Mouse (Mus musculus): ENCODE data around the gene Prss8. TPM values are rescaled to one million over a fixed set of nuclear protein-coding genes. Genes with fewer than 3 reads are reported as not detected.
A peak's percentile ranks its signal among the peaks of the same experiment; 100 is the strongest.
"Not testable (repeated sequence)": the region's sequence is repeated elsewhere in the genome, so short reads cannot be mapped to it uniquely, and the experiment has no call there.

Gene Prss8
- 1.6 and 2.1 TPM in 2 replicates for polyA plus RNA-seq (2016; fragmentation: Nextera tagmentation; extraction: Ambion mirVana)

DNA sequence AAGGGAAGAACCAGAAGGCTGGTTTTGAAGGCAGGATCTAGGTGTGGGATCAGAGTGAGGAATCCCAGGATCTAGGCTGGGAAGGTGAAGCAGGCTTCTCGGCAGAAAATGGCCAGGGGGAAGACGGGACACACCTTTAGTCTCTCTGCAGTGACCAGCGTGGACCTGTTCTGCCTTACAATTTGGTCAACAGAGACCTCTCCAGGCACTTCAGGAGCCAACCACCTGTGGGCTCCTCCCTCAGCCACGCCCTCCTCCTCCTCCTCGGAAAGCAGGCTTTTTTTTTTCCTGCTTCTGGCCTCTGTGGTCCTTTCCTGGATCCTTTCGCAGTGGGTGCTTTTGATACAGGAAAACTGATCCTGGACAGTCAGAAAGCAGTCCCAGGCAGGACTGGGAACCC lies at the start of gene Prss8:
Prss8 (minus strand) TSS at position 182 of the 400 bp plus-strand sequence.
- no peak within 1 kb of the TSS; the same call in 1 of the 2 replicates for H3K27ac ChIP-seq (replicated peaks)
- H3K9me3 ChIP-seq (replicated peaks) = no peaks in the 10 kb centered on the region
- H3K36me3 ChIP-seq = peaks cover 31% of the 10 kb centered on the region
- peaks cover 36% of the 10 kb centered on the region for H3K27me3 ChIP-seq (ENCODE audit: low read depth, poor library complexity, severe bottlenecking)
- H3K4me1 ChIP-seq = peaks cover 50% of the 10 kb centered on the region
- no peak for DNase-seq (ENCODE audit: low spot score)
- 12% methylated on average over 6 of the region's 6 CpGs for WGBS
- peak within 1 kb of the TSS; percentile 34 for H3K4me3 ChIP-seq

DNA sequence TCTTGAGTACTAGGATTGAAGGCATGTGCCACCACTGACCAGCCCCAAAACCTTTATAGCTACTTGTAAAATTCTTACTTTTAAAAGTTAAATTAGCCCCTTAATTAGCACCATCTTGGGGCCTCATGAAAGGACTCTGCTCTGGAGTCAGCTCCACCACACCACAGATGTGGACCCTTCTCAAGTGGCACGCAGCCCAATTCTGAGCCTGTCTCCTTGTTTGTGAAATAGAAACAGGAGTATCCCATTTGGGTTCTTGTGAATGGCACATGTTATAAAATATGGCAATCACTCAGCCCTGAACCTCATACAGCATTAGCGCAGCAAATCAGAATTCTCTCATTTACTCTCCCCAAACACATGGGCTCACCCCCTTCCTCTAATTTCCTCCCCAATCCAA lies 49.0 kb upstream of the Prss8 start:
- 94% methylated on average over 2 of the region's 2 CpGs for WGBS
- no peak overlapping the region for H3K4me3 ChIP-seq
- H3K27me3 ChIP-seq (ENCODE audit: low read depth, poor library complexity, severe bottlenecking) = no peaks in the 10 kb centered on the region
- H3K36me3 ChIP-seq = peaks cover 100% of the 10 kb centered on the region
- H3K9me3 ChIP-seq (replicated peaks) = no peaks in the 10 kb centered on the region
- no peaks in the 10 kb centered on the region for H3K4me1 ChIP-seq
- no peak for DNase-seq (ENCODE audit: low spot score)
- no peak overlapping the region for H3K27ac ChIP-seq (replicated peaks)

DNA sequence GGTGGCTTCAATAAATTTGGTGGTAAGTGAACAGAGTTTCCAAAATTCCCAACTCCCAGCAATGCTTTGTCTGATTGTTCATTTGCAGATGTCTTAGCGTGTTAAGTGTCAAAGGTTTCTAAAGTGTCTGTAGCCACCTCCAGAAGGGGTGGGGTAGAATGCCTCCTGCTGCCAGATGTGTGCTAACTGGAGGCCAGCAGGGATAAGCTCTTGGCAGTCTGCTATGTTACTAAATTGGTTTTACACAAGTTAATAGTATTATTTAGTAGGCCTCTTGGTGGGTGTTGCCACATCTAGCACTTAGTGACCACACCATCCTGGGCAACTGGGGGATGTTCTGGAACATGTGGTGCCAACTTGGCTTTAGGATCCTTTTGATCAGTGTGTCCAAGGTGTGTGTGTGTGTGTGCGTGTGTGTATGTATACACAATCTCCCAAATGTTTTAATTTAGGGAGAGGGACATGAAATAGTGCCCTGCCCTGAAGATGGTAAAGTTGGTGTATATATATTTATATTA lies 44.6 kb upstream of the Prss8 start:
- Histone ChIP-seq H3K4me1 (peaks cover 9% of the 10 kb centered on the region), H3K36me3 (peaks cover 100% of the 10 kb centered on the region), H3K4me3 (no peak overlapping the region), H3K27me3 (ENCODE audit: low read depth, poor library complexity, severe bottlenecking) (no peaks in the 10 kb centered on the region), H3K9me3 (replicated peaks) (no peaks in the 10 kb centered on the region), H3K27ac (replicated peaks) (no peak overlapping the region)
- WGBS = 93% methylated on average over 2 of the region's 2 CpGs
- no peak for DNase-seq (ENCODE audit: low spot score)

DNA sequence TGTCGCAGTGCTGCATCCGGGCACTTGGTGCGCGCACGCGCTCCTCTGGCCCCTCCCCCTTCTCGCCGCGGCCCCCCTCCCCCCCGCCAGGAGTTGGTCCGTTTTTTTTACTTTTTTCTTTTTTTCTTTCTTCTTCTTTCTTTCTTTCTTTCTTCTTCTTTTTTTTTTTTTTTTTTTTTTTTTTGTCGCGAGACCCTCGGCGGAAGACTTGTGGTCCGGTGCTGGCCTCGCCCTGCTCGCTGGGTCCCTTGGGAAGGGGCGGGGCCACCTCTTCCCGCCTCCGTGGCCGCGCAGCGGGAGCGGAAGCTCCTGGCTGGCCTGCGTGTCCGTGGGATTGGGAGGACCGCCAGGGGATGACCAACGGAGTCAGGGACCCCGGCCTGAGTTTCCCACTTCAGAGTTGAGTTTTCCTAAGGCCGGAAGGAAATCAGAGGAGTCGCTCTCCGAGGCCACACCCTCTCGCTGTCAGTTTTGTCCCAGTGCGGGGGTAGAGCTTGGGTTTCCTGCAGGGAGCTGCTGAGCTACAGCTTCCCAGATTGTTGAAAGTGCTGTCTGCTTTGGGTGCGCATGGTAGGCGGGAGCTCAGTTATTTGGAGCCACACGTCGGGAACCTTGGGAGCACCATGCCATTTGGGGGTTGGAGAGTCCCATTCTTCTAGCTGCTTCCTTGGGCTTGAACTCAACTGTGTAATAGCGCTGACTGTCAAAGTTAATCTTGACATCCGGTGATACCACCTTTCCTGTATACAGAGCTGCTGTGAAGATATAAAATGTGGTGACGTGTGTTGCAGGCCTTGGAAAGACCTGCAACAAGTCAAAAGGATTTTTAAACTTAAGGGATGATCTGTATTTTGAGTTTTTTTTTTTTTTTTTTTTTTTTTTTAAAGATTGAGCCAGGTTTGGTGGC lies 38.3 kb upstream of the Prss8 start:
- Histone ChIP-seq H3K4me1 (peaks cover 23% of the 10 kb centered on the region), H3K4me3 (peak overlapping the region; percentile 96), H3K27ac (replicated peaks) (peak overlapping the region; percentile 100), H3K9me3 (replicated peaks) (no peaks in the 10 kb centered on the region), H3K36me3 (peaks cover 43% of the 10 kb centered on the region), H3K27me3 (ENCODE audit: low read depth, poor library complexity, severe bottlenecking) (no peaks in the 10 kb centered on the region)
- DNase-seq (ENCODE audit: low spot score) = peak; percentile 80
- WGBS = under 1% methylated on average over 42 of the region's 42 CpGs

DNA sequence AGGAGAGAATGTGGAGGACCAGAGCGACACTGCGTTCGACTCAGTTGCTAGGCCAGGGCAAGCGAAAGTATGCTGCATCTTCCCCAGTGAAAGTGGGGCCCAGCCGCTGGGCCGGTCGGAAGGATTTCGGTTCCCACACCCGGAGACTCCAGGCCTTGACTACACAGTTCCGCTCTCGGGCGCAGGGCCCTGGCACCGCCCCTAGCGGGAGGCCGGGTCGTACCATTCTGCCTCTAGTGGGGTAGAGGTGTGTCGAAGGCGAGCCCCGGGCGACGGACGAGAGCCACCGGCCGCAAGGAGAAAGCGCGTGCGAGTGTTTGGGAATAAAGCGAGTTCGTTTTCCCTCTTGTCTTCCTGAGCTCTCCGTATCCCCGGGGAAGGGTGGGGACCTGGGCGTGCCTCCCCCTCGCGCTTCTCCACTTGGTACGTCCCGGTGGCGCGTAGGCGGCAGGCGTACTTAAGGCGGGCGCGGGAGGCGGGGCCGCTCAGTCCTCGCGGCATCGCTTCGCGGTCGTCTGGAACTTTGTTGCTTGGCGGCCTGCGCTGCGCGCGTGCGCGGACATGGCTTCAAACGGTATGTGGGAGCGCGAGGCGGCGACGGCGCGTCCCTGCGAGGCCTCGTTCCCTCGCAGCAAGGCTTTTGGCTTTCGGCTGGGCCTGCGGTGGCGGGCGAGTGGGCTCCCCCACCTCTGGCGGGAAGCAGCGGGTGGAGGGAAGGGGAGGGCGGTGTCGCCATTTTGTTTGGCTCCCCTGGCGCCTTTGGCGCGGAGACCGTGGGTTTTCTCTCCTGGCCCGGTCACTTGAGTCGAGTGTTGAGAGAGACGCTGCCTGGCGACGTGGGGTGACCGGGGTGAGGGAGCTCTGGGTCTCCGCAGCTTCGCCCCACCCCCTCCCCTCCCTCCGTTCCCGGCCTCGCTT lies 37.4 kb upstream of the Prss8 start, which contains the start of gene Fus:
Fus (plus strand) TSS at position 454 of the 918 bp plus-strand sequence.
- under 1% methylated on average over 92 of the region's 92 CpGs for WGBS
- no peaks in the 10 kb centered on the region for H3K27me3 ChIP-seq (ENCODE audit: low read depth, poor library complexity, severe bottlenecking)
- H3K9me3 ChIP-seq (replicated peaks) = no peaks in the 10 kb centered on the region
- peaks cover 20% of the 10 kb centered on the region for H3K4me1 ChIP-seq
- peak; percentile 94 for DNase-seq (ENCODE audit: low spot score)
- peak within 1 kb of the TSS; percentile 100 for H3K27ac ChIP-seq (replicated peaks)
- peaks cover 34% of the 10 kb centered on the region for H3K36me3 ChIP-seq
- H3K4me3 ChIP-seq = peak within 1 kb of the TSS; percentile 96

DNA sequence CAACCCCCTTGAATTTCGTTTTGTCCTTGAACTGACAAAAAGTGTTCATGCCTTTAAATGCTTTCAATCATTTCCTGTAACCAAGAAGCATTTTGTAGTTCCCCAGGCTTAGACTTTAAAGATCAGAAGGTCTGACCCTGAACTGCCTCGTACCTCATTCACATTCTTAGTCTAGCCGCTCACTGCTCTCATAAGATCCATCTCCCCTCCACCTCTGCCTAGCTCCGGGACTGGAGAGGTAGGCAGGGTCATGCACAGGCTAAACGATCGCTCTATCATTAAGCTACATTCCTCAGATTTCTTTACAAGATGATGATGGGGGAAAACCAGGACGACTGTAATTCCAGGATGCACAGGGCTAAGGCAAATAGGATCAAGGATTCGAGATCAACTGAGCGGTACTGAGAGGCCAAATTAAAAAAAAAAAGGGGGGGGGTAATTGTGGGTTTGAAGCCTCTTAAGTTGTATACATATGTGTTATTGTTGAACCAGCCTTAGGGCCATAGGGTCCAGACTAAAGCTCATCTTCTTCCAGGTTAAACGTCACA lies 36.5 kb upstream of the Prss8 start:
- 20% methylated on average over 10 of the region's 10 CpGs for WGBS
- Histone ChIP-seq H3K9me3 (replicated peaks) (no peaks in the 10 kb centered on the region), H3K36me3 (peaks cover 26% of the 10 kb centered on the region), H3K27me3 (ENCODE audit: low read depth, poor library complexity, severe bottlenecking) (no peaks in the 10 kb centered on the region), H3K4me3 (peak overlapping the region; percentile 96), H3K4me1 (peaks cover 20% of the 10 kb centered on the region), H3K27ac (replicated peaks) (peak overlapping the region; percentile 100)
- DNase-seq (ENCODE audit: low spot score) = no peak

DNA sequence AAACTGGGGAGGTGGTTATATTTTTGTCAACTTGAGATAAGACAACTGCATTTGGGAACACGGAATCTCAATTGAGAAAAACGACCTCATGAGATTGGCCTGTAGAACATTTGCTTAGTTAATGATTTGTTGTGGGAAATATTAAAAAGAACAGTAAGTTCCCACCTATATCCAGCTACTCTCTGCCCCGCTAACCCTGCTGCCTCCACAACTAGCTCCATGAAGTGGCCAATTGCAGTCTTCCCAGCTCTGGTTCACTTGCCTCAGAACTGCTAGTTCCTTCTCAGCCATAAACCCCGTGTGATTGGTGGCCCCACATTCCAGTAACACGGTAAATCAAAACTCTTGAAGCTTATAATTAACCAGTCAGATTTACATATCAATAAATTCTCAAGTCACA lies 29.5 kb upstream of the Prss8 start:
- Histone ChIP-seq H3K4me3 (no peak overlapping the region), H3K36me3 (no peaks in the 10 kb centered on the region), H3K27ac (replicated peaks) (no peak overlapping the region), H3K4me1 (no peaks in the 10 kb centered on the region), H3K27me3 (ENCODE audit: low read depth, poor library complexity, severe bottlenecking) (no peaks in the 10 kb centered on the region), H3K9me3 (replicated peaks) (no peaks in the 10 kb centered on the region)
- 77% methylated on average over 5 of the region's 5 CpGs for WGBS
- no peak for DNase-seq (ENCODE audit: low spot score)

DNA sequence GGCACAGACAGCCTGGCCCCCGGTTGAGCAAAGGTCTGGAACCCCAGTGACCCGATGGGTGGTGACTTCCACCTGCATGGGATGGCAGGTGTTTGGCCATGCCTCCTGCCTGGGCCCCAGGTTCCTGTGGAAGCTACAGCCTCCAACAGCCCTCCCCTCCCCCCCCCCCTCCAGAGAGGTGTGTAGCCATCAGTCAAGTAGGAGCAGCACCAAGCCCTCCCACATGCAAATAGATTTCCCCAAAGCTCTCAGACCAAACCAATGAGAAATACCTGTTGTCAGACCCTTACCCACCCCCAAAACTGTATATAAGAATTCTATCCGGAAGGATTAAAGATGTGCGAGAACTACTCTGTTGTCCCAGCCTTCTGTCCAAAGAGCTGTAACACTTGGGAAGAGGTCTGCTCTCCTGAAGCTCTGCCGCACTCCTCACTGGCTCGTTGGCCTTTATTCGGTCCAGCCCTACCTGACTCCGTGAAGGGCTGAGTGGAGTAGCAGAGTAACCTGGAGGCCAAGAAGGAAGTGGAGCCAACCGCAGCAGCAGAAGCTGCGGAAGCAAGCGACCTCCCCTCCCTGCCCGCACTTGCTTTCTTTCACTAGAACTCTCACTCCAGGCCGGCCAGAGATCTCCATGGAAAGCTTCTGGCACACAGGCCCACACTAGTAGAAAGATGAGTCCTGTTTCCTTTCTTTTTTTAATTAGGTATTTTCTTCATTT lies 23.1 kb upstream of the Prss8 start:
- Histone ChIP-seq H3K36me3 (no peaks in the 10 kb centered on the region), H3K9me3 (replicated peaks) (no peaks in the 10 kb centered on the region), H3K4me1 (no peaks in the 10 kb centered on the region), H3K27me3 (ENCODE audit: low read depth, poor library complexity, severe bottlenecking) (no peaks in the 10 kb centered on the region), H3K4me3 (no peak overlapping the region), H3K27ac (replicated peaks) (no peak overlapping the region)
- WGBS = 49% methylated on average over 13 of the region's 13 CpGs
- no peak for DNase-seq (ENCODE audit: low spot score)

DNA sequence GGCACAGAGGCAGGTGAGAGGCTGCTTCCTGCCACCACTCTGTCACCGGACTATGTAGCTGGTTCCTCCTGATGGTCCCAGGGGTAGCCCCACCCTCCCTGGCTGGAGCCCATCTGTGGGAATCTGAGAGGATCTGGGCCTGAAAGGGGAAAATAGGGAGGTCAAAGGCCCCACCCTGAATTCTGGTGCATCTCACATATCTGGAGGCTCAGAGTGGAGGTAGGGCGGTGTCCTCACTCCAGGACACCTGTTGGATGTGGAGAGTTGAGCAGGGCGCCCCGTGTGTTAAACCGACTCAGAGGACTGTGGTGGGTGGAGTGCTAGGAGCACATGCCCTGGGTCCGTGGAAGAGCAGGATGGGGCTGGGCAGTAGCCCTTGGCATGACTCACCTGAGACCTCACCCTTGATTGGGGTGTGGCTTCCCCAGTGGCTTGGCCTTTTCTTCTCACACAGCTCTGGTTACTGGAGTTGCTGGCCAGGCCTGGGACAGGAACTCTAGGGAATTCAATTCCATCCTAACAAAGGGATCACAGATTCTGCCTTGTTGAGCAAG lies 16.6 kb upstream of the Prss8 start, which contains the start of gene Prss36:
Prss36 (minus strand) TSS at position 256 of the 554 bp plus-strand sequence.
- Histone ChIP-seq H3K27ac (replicated peaks) (no peak within 1 kb of the TSS), H3K4me3 (no peak within 1 kb of the TSS), H3K36me3 (no peaks in the 10 kb centered on the region), H3K4me1 (peaks cover 5% of the 10 kb centered on the region), H3K9me3 (replicated peaks) (no peaks in the 10 kb centered on the region), H3K27me3 (ENCODE audit: low read depth, poor library complexity, severe bottlenecking) (peaks cover 38% of the 10 kb centered on the region)
- WGBS = 83% methylated on average over 6 of the region's 6 CpGs
- DNase-seq (ENCODE audit: low spot score) = no peak

DNA sequence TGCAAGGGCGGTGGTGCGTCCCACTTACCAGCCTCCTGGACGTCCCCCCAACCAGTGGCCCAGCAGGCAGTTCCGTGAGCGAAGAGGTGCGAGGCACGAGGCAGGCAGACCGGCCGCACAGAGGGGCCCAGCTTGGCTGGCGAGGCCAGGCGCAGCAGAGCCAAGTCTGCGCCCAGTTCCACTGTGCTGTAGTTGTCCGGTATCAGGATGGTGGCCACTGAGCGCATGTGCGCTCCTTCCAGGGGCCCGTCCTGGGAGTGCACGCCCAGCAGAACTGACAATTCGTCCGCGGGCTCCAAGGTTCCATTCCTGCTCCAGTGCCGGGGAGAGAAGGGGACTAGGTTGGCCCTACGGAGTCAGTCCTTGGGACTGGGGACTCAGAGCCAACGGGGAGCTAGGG lies 14.7 kb upstream of the Prss8 start:
- Histone ChIP-seq H3K4me3 (peak overlapping the region; percentile 27), H3K4me1 (peaks cover 5% of the 10 kb centered on the region), H3K9me3 (replicated peaks) (no peaks in the 10 kb centered on the region), H3K27me3 (ENCODE audit: low read depth, poor library complexity, severe bottlenecking) (peaks cover 38% of the 10 kb centered on the region), H3K27ac (replicated peaks) (no peak overlapping the region), H3K36me3 (no peaks in the 10 kb centered on the region)
- DNase-seq (ENCODE audit: low spot score) = no peak
- 15% methylated on average over 23 of the region's 23 CpGs for WGBS

DNA sequence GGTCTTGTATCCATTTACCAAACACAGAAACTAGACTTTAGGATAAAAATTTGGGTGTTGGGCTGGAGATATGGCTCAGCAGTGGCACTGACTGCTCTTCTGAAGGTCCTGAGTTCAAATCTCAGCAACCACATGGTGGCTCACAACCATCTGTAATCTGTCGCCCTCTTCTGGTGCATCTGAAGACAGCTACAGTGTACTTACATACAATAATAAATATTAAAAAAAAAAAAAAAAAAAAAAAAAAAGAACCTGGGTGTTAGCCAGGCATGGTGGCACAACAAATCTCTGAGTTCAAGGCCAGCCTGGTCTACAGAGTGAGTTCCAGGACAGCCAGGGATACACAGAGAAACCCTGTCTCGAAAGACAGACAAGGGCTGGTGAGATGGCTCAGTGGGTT lies 12.2 kb upstream of the Prss8 start:
- not testable (repeated sequence) for H3K4me1 ChIP-seq; H3K4me3 ChIP-seq; H3K9me3 ChIP-seq (replicated peaks); H3K36me3 ChIP-seq; DNase-seq (ENCODE audit: low spot score); H3K27ac ChIP-seq (replicated peaks)
- H3K27me3 ChIP-seq (ENCODE audit: low read depth, poor library complexity, severe bottlenecking) = peaks cover 38% of the 10 kb centered on the region
- 54% methylated on average over 2 of the region's 2 CpGs for WGBS

Data from midbrain, embryonic 10.5 days (tissue).